1 mouse cellular context compared by ENCODE assay signal in genomic region chr13:107088198-107088597, GRCm38 (mm10).
TF ChIP-seq lines count a peak whose summit lies in the region.

No protein-coding gene starts in this region.

TF ChIP-seq in MEL, 35 proteins besides CTCF, POLR2A, EP300 and RAD21 (continued from another document):
- TF ChIP-seq USF2 (IDR thresholded peaks at IDR 0.05; ENCODE audit: borderline replicate concordance in 1 of 2, insufficient read depth in 1 of 2, low read depth in 1 of 2, low read length in 2 of 2), result no peak
- TF ChIP-seq CHD1 (IDR thresholded peaks at IDR 0.05; ENCODE audit: low read depth, low read length), result no peak
